In genomic region chr15:85674191-85674984, GRCm38 (mm10) we compare ENCODE assay signal across 9 mouse cellular contexts.
DNase-seq lines count a peak whose midpoint lies in the region; ATAC-seq and TF ChIP-seq lines count a peak whose summit lies in the region.
"Had no signal": no experiment of that assay in that cellular context is flagged by ENCODE, and none has a peak within 500 bp of the region (broad histone marks: within the 10 kb centered on the region; RNA-seq: fewer than 3 reads in every experiment).

No protein-coding gene starts in this region.

- DNase-seq in heart, adult 11 months, result peak; percentile 95
- no peak for DNase-seq in heart, postnatal 4 days
- no peak for DNase-seq in midbrain, embryonic 10.5 days (ENCODE audit: low spot score)
- DNase-seq in right cerebral cortex, adult 18-20 months, result no peak
- no peak for DNase-seq in liver, postnatal 0 days
- DNase-seq: thymus, adult 18-20 months had no signal

- H3K4me1 ChIP-seq in midbrain, embryonic 12.5 days, result peaks cover 15% of the 10 kb centered on the region
- peaks cover 19% of the 10 kb centered on the region for H3K4me1 ChIP-seq in midbrain, embryonic 10.5 days
- peaks cover 10% of the 10 kb centered on the region for H3K4me1 ChIP-seq in intestine, embryonic 15.5 days (replicated peaks)
- H3K4me1 ChIP-seq in stomach, embryonic 14.5 days (ENCODE audit: control insufficient read depth, insufficient read depth, low read length), result peaks cover 17% of the 10 kb centered on the region
- H3K4me1 ChIP-seq in liver, postnatal 0 days (ENCODE audit: insufficient read depth), result no peaks in the 10 kb centered on the region

- peaks cover 99% of the 10 kb centered on the region for H3K27me3 ChIP-seq in midbrain, embryonic 12.5 days
- peaks cover 100% of the 10 kb centered on the region for H3K27me3 ChIP-seq in midbrain, embryonic 10.5 days (ENCODE audit: low read depth, poor library complexity, severe bottlenecking)
- peaks cover 36% of the 10 kb centered on the region for H3K27me3 ChIP-seq in intestine, embryonic 15.5 days (replicated peaks)
- peaks cover 5% of the 10 kb centered on the region; the same call in 1 of the 2 replicates for H3K27me3 ChIP-seq in stomach, embryonic 14.5 days (ENCODE audit: control insufficient read depth, insufficient read depth, low read length)
- peaks cover 39% of the 10 kb centered on the region for H3K27me3 ChIP-seq in liver, postnatal 0 days (ENCODE audit: insufficient read depth, low read length)

- WGBS in midbrain, embryonic 12.5 days, result 83% methylated on average over 9 of the region's 9 CpGs
- WGBS in midbrain, embryonic 10.5 days, result 91% methylated on average over 9 of the region's 9 CpGs
- WGBS in intestine, embryonic 15.5 days, result 86% methylated on average over 9 of the region's 9 CpGs
- 90% methylated on average over 9 of the region's 9 CpGs for WGBS in stomach, embryonic 14.5 days
- 74% methylated on average over 9 of the region's 9 CpGs for WGBS in liver, postnatal 0 days (ENCODE audit: insufficient replicate concordance)

- no peaks in the 10 kb centered on the region for H3K9me3 ChIP-seq in midbrain, embryonic 12.5 days
- no peaks in the 10 kb centered on the region for H3K9me3 ChIP-seq in midbrain, embryonic 10.5 days (replicated peaks)
- no peaks in the 10 kb centered on the region for H3K9me3 ChIP-seq in intestine, embryonic 15.5 days
- no peaks in the 10 kb centered on the region for H3K9me3 ChIP-seq in stomach, embryonic 14.5 days (ENCODE audit: control insufficient read depth, low read depth, low read length)
- H3K9me3 ChIP-seq in liver, postnatal 0 days (ENCODE audit: low read length), result no peaks in the 10 kb centered on the region

- no peak overlapping the region for H3K27ac ChIP-seq in midbrain, embryonic 12.5 days (replicated peaks)
- H3K27ac ChIP-seq in midbrain, embryonic 10.5 days (replicated peaks), result no peak overlapping the region
- no peak overlapping the region for H3K27ac ChIP-seq in intestine, embryonic 15.5 days
- H3K27ac ChIP-seq in stomach, embryonic 14.5 days (ENCODE audit: low read length), result no peak overlapping the region
- no peak overlapping the region for H3K27ac ChIP-seq in liver, postnatal 0 days (ENCODE audit: low read depth)

- H3K36me3 ChIP-seq in midbrain, embryonic 12.5 days, result no peaks in the 10 kb centered on the region
- no peaks in the 10 kb centered on the region for H3K36me3 ChIP-seq in midbrain, embryonic 10.5 days
- no peaks in the 10 kb centered on the region for H3K36me3 ChIP-seq in intestine, embryonic 15.5 days
- H3K36me3 ChIP-seq in stomach, embryonic 14.5 days (ENCODE audit: control insufficient read depth, insufficient read depth, low read length), result no peaks in the 10 kb centered on the region; the same call in 1 of the 2 replicates
- H3K36me3 ChIP-seq in liver, postnatal 0 days (replicated peaks; ENCODE audit: insufficient read depth, low read length), result no peaks in the 10 kb centered on the region

- no peak overlapping the region for H3K9ac ChIP-seq in midbrain, embryonic 12.5 days (replicated peaks)
- H3K9ac ChIP-seq in intestine, embryonic 15.5 days, result 0 out of 2 replicates have a peak overlapping the region, but pooled peaks have one; percentile 12
- no peak overlapping the region for H3K9ac ChIP-seq in stomach, embryonic 14.5 days (replicated peaks; ENCODE audit: low read depth, low read length)
- no peak overlapping the region for H3K9ac ChIP-seq in liver, postnatal 0 days (replicated peaks)

- ATAC-seq in midbrain, embryonic 12.5 days (ENCODE audit: low FRiP score, low read depth), result no peak
- ATAC-seq in intestine, embryonic 15.5 days, result no peak
- no peak for ATAC-seq in stomach, embryonic 14.5 days (ENCODE audit: insufficient number of reproducible peaks, insufficient read depth, low FRiP score, low read depth)
- no peak for ATAC-seq in liver, postnatal 0 days

- peak overlapping the region; percentile 25 for H3K4me3 ChIP-seq in midbrain, embryonic 12.5 days
- H3K4me3 ChIP-seq in midbrain, embryonic 10.5 days, result no peak overlapping the region
- H3K4me3 ChIP-seq in intestine, embryonic 15.5 days (replicated peaks), result 0 out of 2 replicates have a peak overlapping the region, but pooled peaks have one; percentile 6
- no peak overlapping the region for H3K4me3 ChIP-seq in stomach, embryonic 14.5 days (ENCODE audit: low read depth, low read length)
- H3K4me3 ChIP-seq in liver, postnatal 0 days (ENCODE audit: low read depth, low read length), result no peak overlapping the region

- TF ChIP-seq CTCF in liver, postnatal 0 days (IDR thresholded peaks at IDR 0.05; ENCODE audit: low read depth), result no peak

- TF ChIP-seq EP300 in liver, postnatal 0 days (IDR thresholded peaks at IDR 0.05; ENCODE audit: low read depth), result no peak

- peak overlapping the region; percentile 81 for H3K4me2 ChIP-seq in midbrain, embryonic 12.5 days (replicated peaks)
- H3K4me2 ChIP-seq in intestine, embryonic 15.5 days (replicated peaks), result peak overlapping the region; percentile 85
- H3K4me2 ChIP-seq in stomach, embryonic 14.5 days (replicated peaks; ENCODE audit: low read depth, low read length), result peak overlapping the region; percentile 86
- H3K4me2 ChIP-seq in liver, postnatal 0 days (ENCODE audit: low read depth, low read length), result no peak overlapping the region

Comparison
In these comparisons a context has a peak if more than half of its experiments do, and no peak if none do; other contexts are left out.
1. H3K4me3 ChIP-seq: peak in midbrain, embryonic 12.5 days (single experiment) and intestine, embryonic 15.5 days (single experiment); none in midbrain, embryonic 10.5 days (single experiment), stomach, embryonic 14.5 days (single experiment) and liver, postnatal 0 days (single experiment).